Mouse (Mus musculus): ENCODE results near the gene Fmo6.

The Fmo6 gene

DNA sequence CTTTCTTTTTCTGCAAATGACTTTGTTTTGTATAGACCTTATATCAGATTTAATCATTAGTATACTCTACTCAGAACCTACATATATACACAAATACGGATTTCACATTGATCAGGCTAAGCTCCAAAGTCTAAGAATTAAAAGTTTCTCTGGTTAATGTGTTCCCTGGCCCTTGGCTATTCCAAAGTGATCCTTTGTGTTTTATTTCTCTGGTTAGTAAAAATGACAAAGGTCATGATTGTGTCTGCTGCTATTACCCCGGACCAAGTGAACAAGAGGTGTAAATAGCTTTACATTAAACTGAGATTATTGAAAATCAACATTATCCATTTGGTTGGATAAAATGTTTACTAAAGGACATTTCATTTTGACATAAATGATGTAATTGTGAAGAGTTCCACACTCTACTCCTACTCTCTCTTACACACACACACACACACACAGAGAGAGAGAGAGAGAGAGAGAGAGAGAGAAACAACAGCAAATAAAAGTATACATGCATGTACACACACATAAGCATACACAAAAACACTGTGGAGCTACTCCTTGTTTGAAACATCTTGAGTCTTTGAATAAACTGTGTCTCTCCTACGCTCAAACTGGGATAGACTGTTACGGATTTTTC is 22.3 kb downstream of the Fmo6 start:
- no peak for DNase-seq (ENCODE audit: extremely low spot score, low read depth, low spot score)

DNA sequence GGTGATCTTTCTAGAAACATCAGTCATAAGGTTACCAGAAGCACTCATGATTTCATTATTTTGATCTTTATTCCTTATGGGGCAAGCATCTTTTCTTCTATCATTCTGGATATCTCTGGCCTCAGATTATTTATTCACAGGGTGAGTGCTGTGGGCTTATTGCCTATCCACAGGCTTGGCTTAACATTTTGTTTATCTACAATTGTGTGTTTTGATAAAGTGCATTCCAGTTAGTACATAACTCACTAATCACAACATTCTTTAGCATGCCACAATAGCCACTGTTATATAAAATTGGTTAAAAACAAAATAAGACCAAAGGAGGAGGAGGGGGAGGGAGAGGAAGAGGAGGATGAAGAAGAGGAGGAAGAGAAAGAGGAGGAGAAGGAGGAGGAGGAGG is 25.2 kb downstream of the Fmo6 start:
- no peak for DNase-seq (ENCODE audit: extremely low spot score, low read depth, low spot score)

- DNase-seq (ENCODE audit: extremely low spot score, low read depth, low spot score), result no peak
Measured at GRCm38 (mm10) chr1:162901879-162902278, 35.4 kb downstream of the Fmo6 start.

DNA sequence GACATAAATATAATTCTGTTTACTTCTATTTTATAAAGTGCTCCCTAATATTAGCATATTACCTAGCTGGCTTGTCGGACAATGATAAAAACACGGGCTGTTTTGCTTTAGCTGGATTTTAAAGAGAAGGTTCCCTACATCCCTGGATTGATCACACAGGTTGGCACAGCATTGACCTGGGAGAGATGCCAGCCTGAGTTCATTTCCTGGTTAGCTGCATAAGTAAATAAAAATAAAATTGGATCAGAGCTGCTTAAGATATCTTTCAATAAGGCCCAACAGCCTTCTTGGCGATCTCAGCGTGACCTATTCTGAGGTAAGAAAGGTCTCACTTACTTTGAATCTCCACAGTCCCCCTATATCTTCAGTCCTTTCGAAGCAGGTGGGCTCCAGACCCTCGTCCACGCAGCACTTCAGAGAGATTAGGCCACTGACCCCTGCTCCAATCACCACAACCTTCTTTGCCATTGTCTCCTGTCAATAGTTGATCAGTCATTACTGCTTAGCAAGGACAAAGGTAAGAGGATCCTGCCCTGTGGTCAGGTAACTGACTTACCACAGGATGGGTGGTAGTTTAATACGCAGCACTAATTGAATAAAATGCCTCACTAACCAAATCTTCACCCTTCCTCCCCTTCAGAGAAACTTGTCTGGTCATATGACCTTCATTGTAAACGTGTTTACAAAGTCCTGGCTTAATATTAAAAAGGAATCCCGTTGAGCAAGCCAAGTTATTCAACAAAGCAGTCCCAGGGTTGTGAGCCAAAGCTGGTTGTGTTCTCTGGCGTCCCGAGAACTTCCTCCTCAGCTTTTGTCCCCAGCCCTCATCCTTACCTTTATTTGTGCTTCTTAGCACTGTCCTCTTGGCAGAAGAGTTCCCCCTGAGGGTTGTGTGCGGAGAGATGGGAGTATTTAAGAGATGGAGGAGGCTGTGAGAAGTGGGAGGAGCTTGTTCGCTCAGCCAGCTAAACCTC is 39.2 kb downstream of the Fmo6 start, which contains the start of gene Fmo2:
Gene Fmo2 (minus strand): TSS at position 889 of the 974 bp plus-strand sequence.
- no peak for DNase-seq (ENCODE audit: extremely low spot score, low read depth, low spot score)

DNA sequence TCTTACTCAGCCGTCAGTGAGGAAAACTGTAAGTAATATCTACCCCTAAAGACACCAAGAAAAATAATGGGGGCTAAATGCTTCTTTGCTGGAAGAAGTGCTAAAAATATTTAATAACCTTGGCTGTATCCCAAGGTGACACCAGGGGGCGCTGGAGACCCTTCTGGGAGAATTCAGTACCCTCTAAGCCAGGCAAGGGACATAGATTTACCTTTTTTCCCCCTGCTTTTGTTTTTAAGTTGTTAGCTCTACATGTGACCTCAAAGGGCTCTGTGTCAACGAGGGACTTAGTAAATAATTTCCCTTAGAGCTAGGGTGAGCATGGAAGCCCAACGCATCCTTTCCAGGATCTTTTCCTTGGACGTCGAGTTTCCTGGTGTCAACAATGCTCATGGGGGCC is 41.4 kb downstream of the Fmo6 start:
- DNase-seq (ENCODE audit: extremely low spot score, low read depth, low spot score), result peak; percentile 41

- no peak for DNase-seq (ENCODE audit: extremely low spot score, low read depth, low spot score)
Measured at GRCm38 (mm10) chr1:162893014-162893413, 44.3 kb downstream of the Fmo6 start.

GRCm38 (mm10) chr1:162891980-162892451 is 45.3 kb downstream of the Fmo6 start:
- no peak for DNase-seq (ENCODE audit: extremely low spot score, low read depth, low spot score)

DNA sequence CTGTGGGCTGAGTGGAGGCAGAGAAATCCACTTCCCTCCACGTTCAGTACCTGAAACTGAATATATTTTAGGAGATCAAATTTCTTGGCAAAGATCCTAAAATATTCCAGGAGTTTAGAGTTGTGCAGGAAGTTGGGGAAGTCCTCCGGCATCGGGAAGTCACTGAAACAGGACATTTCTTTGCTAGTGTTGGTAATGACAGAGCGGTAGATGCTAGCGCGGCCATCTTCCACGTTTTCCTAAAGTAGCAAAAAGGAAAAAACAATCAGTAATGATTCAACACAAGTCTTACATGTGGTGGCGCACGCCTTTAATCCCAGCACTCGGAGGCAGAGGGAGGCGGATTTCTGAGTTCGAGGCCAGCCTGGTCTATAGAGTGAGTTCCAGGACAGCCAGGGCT is 48.7 kb downstream of the Fmo6 start:
- DNase-seq (ENCODE audit: extremely low spot score, low read depth, low spot score), result no peak

DNA sequence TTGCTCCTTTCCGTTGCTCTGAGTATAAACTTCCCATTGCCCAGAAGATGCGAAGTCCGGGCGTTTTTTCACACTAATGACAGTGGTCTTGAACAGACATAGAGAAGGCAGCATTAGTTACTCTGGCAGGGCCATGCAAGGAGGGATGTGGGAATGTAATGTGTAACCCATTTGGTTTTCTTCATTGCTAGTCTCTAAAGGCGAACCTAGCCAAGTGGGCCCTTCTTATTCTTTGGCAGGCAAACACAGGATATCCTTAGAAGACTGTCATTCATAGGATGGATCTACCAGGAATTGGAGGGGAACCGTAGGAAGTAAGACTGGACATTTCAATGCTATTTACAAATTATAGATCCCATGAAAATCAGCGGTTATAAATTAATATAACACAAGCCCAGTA is 49.7 kb downstream of the Fmo6 start:
- DNase-seq (ENCODE audit: extremely low spot score, low read depth, low spot score), result no peak

DNA sequence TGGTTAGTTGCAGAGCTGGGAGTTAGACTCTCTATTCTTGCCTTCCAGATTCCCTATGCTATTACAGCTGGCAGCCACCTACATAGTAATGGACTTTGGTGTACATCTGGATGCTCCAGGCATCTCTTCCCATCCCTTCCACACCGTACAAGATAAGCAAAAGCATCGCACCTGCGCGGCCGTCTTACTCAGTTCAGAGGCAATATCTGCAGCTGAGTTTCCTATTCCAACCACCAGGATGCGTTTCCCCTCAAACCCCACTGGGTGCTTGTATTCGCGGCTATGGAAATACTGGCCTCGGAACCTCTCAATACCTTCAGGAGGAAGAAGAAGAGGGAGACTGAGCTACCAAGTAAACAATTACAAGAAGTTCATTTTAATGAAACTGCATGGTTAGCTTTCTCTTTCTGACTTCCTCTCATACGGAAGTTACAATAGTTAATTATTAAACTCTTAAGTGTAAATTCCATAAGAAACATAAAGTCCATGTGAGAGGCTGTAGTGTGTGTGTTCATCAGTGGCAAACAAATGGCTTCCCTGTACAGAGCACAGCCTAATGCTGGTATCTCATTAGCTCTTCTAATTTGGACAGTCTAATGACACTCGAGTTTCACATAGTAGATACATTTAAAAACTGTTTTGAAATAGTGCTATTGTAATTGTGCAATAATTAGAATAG is 51.0 kb downstream of the Fmo6 start:
- no peak for DNase-seq (ENCODE audit: extremely low spot score, low read depth, low spot score)

DNA sequence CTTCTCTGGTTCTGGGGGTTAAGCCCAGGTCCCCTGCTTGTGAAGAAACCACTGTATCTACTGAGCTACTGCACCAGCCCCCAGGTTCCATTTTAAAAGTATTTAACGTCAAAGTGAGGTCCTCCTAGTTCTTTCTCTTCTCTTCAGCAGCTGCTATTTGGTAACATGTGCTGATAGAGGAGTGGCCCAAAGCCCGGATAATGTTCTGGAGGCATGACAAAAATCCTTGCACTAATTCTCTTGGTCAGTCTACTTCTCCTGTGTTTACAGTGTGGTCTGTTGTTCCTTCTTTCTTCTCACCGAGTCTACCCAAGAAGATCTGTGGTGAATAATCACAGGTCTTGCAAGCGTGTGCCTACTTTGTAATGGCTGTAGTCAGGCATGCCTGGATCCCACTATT is 54.6 kb downstream of the Fmo6 start:
- DNase-seq (ENCODE audit: extremely low spot score, low read depth, low spot score), result no peak

DNA sequence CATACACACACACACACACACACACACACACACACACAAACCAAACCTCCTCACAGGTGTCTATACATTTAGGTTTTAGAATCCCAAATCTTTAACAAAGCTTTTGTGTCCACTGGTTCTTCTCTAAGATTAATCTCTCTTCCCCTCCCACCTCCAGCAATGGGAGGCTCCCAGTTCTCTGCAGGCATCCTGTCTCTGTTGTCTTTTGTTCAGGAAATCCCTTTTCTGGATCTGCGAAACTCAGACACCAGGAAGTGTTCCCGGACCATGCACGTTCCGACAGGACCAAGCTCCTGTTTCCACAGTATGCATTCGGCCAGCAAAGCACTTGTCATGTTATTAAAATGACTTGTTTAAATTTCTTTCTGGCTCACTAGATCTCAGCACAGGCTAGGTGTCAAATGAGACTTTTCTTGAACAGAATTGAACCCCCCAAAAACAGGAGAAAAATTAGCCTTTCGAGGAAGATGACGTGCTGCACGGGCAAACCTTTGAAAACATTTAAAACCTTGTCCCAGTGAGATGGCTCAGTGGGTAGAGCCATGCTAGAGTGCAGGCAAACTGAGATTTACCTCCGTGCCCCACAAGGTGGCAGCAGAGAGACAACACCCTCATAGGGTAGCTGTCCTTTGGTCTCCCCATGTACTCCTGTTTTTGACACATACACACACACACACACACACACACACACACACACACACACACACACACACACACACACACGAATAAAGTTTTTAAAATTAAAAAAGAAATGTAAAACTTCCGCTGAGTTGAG is 57.5 kb downstream of the Fmo6 start:
- DNase-seq (ENCODE audit: extremely low spot score, low read depth, low spot score), result no peak

DNA sequence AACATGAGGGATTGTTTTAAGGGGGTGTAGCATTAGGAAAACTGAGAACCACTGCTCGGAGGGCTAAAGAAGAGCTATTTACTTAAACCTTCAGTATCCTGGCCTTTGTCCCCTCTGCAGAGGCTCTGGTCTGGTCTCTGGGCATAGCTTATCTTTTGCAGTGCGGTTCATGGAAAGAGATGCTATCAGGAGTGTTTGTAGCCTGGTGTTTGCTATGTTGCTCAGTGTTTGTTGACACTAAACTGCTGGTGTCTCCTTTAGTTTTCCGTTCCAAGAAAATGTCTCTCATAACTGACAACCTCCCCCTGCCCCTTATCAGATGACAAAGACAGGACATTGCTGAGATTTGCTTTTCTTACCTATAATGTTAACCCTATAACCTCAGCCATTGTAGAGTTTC is 62.2 kb downstream of the Fmo6 start:
- DNase-seq (ENCODE audit: extremely low spot score, low read depth, low spot score), result no peak

DNA sequence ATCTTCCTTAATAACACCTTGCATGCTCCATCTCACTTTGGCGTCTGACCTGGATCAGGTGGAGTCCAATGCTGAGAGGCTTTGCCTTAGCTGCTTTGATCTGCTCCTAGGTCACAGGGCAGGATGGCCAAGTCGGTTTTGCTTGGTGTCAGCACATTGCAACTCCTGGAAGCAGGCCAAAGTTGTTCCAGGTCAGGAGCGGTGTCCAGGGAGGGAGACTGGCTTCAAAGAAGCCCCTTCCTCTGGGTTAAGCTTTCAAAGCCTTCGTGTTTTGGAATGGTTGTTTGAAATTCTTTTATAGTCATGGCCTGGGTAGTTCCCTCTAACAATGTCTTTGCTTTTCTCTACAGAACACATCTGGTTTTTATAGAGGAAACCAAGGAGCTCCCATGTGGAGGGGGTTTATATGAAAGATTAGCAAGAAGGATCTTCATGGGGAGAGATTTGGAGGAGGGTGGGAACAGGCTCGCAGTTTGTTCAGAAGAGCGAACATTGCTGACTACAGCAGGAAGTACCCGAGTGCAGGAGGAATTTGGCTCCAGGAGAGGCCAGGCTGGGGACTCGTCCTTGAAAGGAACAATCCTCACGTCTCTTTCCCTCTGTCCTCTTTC is 65.5 kb downstream of the Fmo6 start:
- DNase-seq (ENCODE audit: extremely low spot score, low read depth, low spot score), result peak; percentile 70

DNA sequence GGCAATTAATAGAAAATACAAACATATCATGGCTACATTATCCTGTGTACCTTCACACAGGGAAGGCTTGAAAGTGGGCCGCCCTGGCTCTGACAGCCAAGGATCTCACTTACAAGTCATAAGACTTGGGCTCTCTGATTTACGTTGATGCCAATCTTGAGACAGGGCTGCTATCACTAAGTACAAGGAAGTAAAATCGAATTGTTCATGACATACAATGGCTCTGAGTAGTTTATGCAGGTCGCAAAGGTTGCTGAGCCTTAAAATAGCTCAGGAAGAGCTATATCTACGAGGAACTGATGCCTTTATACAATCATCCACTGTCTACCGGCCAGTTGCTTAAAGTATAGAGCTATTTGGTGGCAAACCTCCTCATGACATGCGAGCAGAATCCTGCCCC is 66.3 kb downstream of the Fmo6 start:
- no peak for DNase-seq (ENCODE audit: extremely low spot score, low read depth, low spot score)

DNA sequence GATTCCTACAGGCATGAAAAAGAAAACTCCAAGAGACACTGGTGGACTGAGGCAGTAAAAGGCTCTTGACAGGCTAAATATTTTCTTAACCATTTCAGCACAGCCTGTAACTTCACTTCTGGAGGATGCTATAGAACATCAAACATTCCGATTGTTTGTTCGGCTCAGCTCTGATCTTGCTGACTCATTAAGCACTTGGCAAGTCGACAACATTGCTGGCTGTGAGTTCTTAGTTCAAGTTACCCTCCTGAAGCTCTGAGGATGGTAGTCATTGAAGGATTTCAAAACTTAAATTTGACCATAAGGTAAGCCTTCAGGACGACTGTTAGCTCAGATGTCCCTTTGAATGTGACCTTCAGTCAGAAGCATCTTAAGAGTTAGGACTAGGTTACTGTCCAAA is 69.9 kb downstream of the Fmo6 start:
- no peak for DNase-seq (ENCODE audit: extremely low spot score, low read depth, low spot score)

Measured in hindlimb bud, embryonic 11.5 days (tissue).